Mouse (Mus musculus) heart, embryonic 15.5 days (tissue): ENCODE results near the gene Dera. TPM values are rescaled to one million over a fixed set of nuclear protein-coding genes. Genes with fewer than 3 reads are reported as not detected.
A peak's percentile ranks its signal among the peaks of the same experiment; 100 is the strongest.

Experiments
- ATAC-seq: fragments of 200-750 bp; cut with Nextera tagmentation; replicated peaks from 2 replicates; pipeline ENCODE4 v1.8.0; 2017; ENCODE audit warnings: low read depth, moderate TSS enrichment; ENCODE audit not compliant: insufficient number of reproducible peaks, insufficient read depth, low FRiP score
- H3K27ac ChIP-seq: fragments of 300-500 bp; sonication (generic); 2 replicates; pipeline ENCODE4 v1.5.1; 2015; ENCODE audit warnings: mild to moderate bottlenecking, inconsistent platforms
- H3K27me3 ChIP-seq: fragments of 300-500 bp; sonication (generic); 2 replicates; pipeline ENCODE4 v1.6.1; 2015; ENCODE audit warnings: inconsistent platforms
- H3K36me3 ChIP-seq: fragments of 300-500 bp; sonication (generic); 2 replicates; pipeline ENCODE4 v1.6.1; 2015; ENCODE audit warnings: mild to moderate bottlenecking, inconsistent platforms
- H3K4me1 ChIP-seq: fragments of 300-500 bp; sonication (generic); replicated peaks from 2 replicates; pipeline ENCODE4 v1.6.1; 2015; ENCODE audit warnings: inconsistent platforms
- H3K4me2 ChIP-seq: fragments of 300-500 bp; sonication (generic); 2 replicates; pipeline ENCODE4 v1.6.1; 2015; ENCODE audit warnings: inconsistent platforms, mild to moderate bottlenecking, moderate library complexity
- H3K4me3 ChIP-seq: fragments of 300-500 bp; sonication (generic); 2 replicates; pipeline ENCODE4 v1.5.1; 2015; ENCODE audit warnings: mild to moderate bottlenecking, inconsistent platforms
- H3K9ac ChIP-seq: fragments of 300-500 bp; sonication (generic); 2 replicates; pipeline ENCODE4 v1.6.1; 2015; ENCODE audit warnings: mild to moderate bottlenecking, inconsistent platforms
- H3K9me3 ChIP-seq: fragments of 300-500 bp; sonication (generic); replicated peaks from 2 replicates; pipeline ENCODE4 v1.6.1; 2016; ENCODE audit warnings: inconsistent platforms
- WGBS: fragments of 180-500 bp; shearing (Covaris S2); methylation state at CpG from one replicate; pipeline ENCODE4 v1.1.7; 2015; ENCODE audit warnings: mixed read lengths; 5-methylcytosine and 5-hydroxymethylcytosine counted together
- polyA plus RNA-seq: library from polyadenylated mRNA; unstranded; fragments of >200 nt; fragmentation: Nextera tagmentation; extraction: Ambion mirVana; gene quantifications from 2 replicates; pipeline ENCODE4 v1.2.1, GENCODE M21; 2015

Gene Dera
- polyA plus RNA-seq, 1 experiment from 2014 or later = 37.2 TPM

DNA sequence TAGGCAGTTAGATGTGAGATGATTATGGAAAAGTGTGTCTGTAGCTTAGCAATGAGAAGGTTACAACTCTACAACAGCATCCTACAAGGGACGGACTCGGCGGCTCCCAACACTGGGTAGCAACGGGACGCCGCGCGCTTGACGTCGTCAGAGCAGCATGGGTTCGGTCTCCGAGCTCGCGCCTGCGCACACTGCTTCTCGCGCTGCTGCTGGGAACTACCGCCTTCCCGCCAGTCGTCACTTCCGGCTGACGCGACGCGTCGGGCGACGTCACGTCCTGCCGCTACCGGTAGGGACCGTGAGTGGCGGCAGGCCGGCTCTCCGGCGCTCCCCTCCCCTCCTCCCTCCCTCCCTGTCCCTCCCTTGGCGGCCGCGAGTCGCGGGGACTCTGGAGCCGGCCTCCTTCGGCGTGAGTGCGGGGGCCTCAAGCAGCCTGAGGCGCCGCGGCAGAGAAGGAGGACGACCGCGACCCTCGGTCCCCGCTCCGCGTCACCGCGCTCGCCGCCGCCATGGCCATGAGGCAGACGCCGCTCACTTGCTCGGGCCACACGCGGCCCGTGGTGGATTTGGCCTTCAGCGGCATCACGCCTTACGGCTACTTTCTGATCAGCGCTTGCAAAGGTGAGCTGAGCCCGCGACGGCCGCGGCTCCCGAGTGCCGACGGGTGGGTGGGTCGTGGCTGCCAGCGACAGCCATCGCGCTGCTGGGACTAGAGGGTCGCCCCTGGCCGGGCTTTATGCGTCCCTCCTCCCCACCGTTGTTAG is 19.3 kb upstream of the Dera start, which contains the start of gene Strap:
Strap (plus strand) TSS at position 233 of the 764 bp plus-strand sequence.
- peak within 1 kb of the TSS; percentile 80 for H3K4me2 ChIP-seq
- under 1% methylated on average over 80 of the region's 86 CpGs for WGBS
- no peaks in the 10 kb centered on the region for H3K9me3 ChIP-seq
- H3K9ac ChIP-seq = peak within 1 kb of the TSS; percentile 84
- H3K36me3 ChIP-seq = peaks cover 16% of the 10 kb centered on the region
- peaks cover 14% of the 10 kb centered on the region for H3K4me1 ChIP-seq
- peak within 1 kb of the TSS; percentile 80 for H3K4me3 ChIP-seq
- peak; percentile 97 for ATAC-seq
- peak within 1 kb of the TSS; percentile 78 for H3K27ac ChIP-seq
- peaks cover 7% of the 10 kb centered on the region for H3K27me3 ChIP-seq

GRCm38 (mm10) chr6:137735671-137736238 is 18.6 kb upstream of the Dera start:
- Histone ChIP-seq H3K9me3 (no peaks in the 10 kb centered on the region), H3K27ac (peak overlapping the region; percentile 78; the same call in 1 of the 2 replicates)

DNA sequence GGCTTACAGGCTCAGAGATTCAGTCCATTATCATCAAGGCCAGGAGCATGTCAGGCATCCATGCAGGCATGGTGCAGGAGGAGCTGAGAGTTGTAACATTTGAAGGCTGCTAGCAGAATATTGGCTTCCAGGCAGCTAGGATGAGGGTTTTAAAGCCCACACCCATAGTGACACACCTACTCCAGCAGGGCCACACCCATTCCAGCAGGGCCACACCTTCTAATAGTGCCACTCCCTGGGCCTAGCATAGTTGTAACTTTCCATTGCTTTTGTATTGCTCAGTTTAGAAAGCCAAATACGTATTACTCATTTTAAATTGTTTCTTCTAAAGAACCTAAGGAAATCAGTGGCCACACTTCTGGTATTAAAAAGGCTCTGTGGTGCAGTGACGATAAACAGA is 13.4 kb upstream of the Dera start:
- no peaks in the 10 kb centered on the region for H3K9me3 ChIP-seq
- peaks cover 7% of the 10 kb centered on the region for H3K4me1 ChIP-seq
- WGBS = 81% methylated on average over 2 of the region's 2 CpGs
- peaks cover 71% of the 10 kb centered on the region for H3K36me3 ChIP-seq
- no peak for ATAC-seq
- H3K4me2 ChIP-seq = no peak overlapping the region
- no peak overlapping the region for H3K4me3 ChIP-seq
- H3K27ac ChIP-seq = no peak overlapping the region
- H3K9ac ChIP-seq = no peak overlapping the region
- H3K27me3 ChIP-seq = no peaks in the 10 kb centered on the region

More at GRCm38 (mm10) chr6:137735671-137736238, 18.6 kb upstream of the Dera start:
- Histone ChIP-seq H3K4me1 (peaks cover 14% of the 10 kb centered on the region), H3K36me3 (peaks cover 24% of the 10 kb centered on the region), H3K9ac (peak overlapping the region; percentile 84), H3K4me2 (peak overlapping the region; percentile 73), H3K4me3 (peak overlapping the region; percentile 80), H3K27me3 (peaks cover 7% of the 10 kb centered on the region)
- ATAC-seq = no peak
- WGBS = 9% methylated on average over 17 of the region's 17 CpGs

DNA sequence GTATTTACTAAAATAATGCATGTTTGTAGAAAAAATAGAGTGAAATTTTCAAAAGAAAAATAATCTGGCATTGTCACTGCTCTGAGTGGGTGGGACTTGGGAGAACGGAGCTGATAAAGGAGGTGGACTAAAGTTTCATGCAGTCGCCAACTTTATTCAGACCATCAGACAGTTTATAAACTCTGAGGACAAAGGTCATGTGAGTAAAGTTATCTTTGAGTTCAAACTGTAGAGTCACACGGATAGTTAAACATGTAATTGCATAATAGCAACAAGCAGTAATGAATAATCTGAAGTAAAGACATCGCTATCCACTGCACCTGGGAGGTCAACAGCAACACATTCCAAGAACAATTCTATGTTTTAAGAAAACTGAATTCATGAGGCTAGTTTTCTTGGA is 9.6 kb upstream of the Dera start:
- Histone ChIP-seq H3K4me2 (no peak overlapping the region), H3K4me1 (no peaks in the 10 kb centered on the region), H3K27me3 (no peaks in the 10 kb centered on the region), H3K9me3 (no peaks in the 10 kb centered on the region), H3K4me3 (no peak overlapping the region), H3K36me3 (peaks cover 77% of the 10 kb centered on the region), H3K9ac (no peak overlapping the region), H3K27ac (no peak overlapping the region)
- ATAC-seq = no peak
- WGBS = 79% methylated on average over 4 of the region's 4 CpGs

GRCm38 (mm10) chr6:137747174-137747928 is 7.0 kb upstream of the Dera start:
- H3K27ac ChIP-seq = no peak overlapping the region
- ATAC-seq = no peak
- no peaks in the 10 kb centered on the region for H3K27me3 ChIP-seq
- 71% methylated on average over 5 of the region's 5 CpGs for WGBS
- no peaks in the 10 kb centered on the region for H3K4me1 ChIP-seq
- H3K4me2 ChIP-seq = no peak overlapping the region
- H3K9ac ChIP-seq = no peak overlapping the region
- H3K4me3 ChIP-seq = no peak overlapping the region
- H3K36me3 ChIP-seq = peaks cover 70% of the 10 kb centered on the region
- no peaks in the 10 kb centered on the region for H3K9me3 ChIP-seq

DNA sequence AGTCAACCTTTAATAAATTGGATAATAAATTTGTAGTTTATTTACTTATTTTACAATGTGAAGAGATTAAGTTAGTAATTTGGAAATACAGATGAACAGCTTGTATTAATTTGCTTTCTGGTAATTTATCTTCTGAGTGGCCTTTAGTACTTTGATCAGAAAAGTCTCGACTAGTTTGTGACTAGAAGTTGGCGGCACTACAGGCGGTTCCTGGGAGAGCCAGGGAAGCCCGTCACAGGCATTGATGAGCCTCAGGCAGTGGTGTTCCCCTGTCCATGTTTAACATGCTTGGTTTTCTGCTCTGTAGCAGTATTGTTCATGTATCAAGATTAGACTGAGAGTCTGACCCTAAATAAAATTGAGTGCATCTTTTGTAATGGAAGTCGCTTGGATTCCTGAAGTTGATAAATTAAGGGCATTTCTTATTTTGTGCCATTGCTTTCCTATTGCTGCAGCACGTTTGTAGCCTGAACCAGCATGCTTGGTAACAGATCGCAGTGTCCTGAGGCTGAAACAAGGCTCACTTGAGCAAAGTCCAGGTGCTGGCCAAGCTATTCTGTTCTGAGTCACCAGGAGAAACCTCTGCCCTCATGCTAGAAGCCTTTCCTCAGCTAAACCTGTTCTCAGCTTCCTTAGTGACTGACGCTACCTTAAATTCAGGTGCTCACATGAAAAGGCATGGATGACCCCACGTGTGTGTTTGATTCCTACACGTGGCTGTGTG is 2.6 kb upstream of the Dera start:
- 86% methylated on average over 10 of the region's 10 CpGs for WGBS
- no peaks in the 10 kb centered on the region for H3K9me3 ChIP-seq
- no peak overlapping the region for H3K27ac ChIP-seq
- ATAC-seq = no peak
- no peak overlapping the region for H3K4me3 ChIP-seq
- peaks cover 37% of the 10 kb centered on the region for H3K36me3 ChIP-seq
- no peak overlapping the region for H3K4me2 ChIP-seq
- no peaks in the 10 kb centered on the region for H3K27me3 ChIP-seq
- peaks cover 4% of the 10 kb centered on the region for H3K4me1 ChIP-seq
- H3K9ac ChIP-seq = no peak overlapping the region

- H3K27me3 ChIP-seq = no peaks in the 10 kb centered on the region
- H3K9me3 ChIP-seq = no peaks in the 10 kb centered on the region
- no peak overlapping the region for H3K9ac ChIP-seq
- no peak overlapping the region for H3K4me3 ChIP-seq
- peaks cover 4% of the 10 kb centered on the region for H3K4me1 ChIP-seq
- H3K4me2 ChIP-seq = no peak overlapping the region
- H3K36me3 ChIP-seq = peaks cover 37% of the 10 kb centered on the region
- no peak overlapping the region for H3K27ac ChIP-seq
- WGBS = 73% methylated on average over 4 of the region's 4 CpGs
- no peak for ATAC-seq
Observed at GRCm38 (mm10) chr6:137752275-137752655, 2.1 kb upstream of the Dera start.

- Histone ChIP-seq H3K27ac (no peak overlapping the region), H3K4me2 (peak overlapping the region; percentile 64), H3K27me3 (no peaks in the 10 kb centered on the region), H3K4me3 (peak overlapping the region; percentile 67), H3K36me3 (peaks cover 17% of the 10 kb centered on the region), H3K9me3 (no peaks in the 10 kb centered on the region), H3K9ac (peak overlapping the region; percentile 69), H3K4me1 (peaks cover 15% of the 10 kb centered on the region)
- 3% methylated on average over 8 of the region's 8 CpGs for WGBS
- ATAC-seq = no peak
Observed at GRCm38 (mm10) chr6:137754857-137755232, 499 bp downstream of the Dera start.

DNA sequence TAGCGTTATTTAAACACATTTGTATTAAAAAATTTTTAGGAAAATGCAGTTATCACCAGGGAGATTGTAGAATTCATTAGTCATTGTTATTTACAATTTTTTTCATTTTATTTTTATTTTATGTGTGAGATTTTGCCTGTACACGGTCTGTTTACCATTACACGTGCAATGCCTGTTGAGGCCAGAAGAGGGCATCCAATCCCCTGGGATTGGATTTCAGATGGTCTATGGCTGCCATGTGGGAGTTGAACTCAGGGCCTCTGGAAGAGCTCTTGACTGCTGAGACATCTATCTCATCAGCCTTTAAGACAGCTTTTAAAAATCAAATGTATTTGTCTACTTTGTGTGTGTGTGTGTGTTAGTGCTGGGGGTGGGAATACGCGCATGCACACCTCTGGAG is 2.0 kb downstream of the Dera start:
- Histone ChIP-seq H3K4me2 (no peak overlapping the region), H3K27me3 (no peaks in the 10 kb centered on the region), H3K27ac (no peak overlapping the region), H3K9me3 (no peaks in the 10 kb centered on the region), H3K36me3 (peaks cover 8% of the 10 kb centered on the region), H3K4me1 (peaks cover 18% of the 10 kb centered on the region), H3K9ac (no peak overlapping the region), H3K4me3 (no peak overlapping the region)
- no peak for ATAC-seq
- WGBS = 61% methylated on average over 5 of the region's 5 CpGs

GRCm38 (mm10) chr6:137757891-137758290 is 3.5 kb downstream of the Dera start:
- Histone ChIP-seq H3K27ac (no peak overlapping the region), H3K9ac (no peak overlapping the region), H3K4me3 (no peak overlapping the region), H3K4me2 (no peak overlapping the region), H3K9me3 (no peaks in the 10 kb centered on the region), H3K36me3 (no peaks in the 10 kb centered on the region), H3K4me1 (peaks cover 18% of the 10 kb centered on the region), H3K27me3 (no peaks in the 10 kb centered on the region)
- 92% methylated on average over 1 of the region's 1 CpGs for WGBS
- ATAC-seq = no peak

DNA sequence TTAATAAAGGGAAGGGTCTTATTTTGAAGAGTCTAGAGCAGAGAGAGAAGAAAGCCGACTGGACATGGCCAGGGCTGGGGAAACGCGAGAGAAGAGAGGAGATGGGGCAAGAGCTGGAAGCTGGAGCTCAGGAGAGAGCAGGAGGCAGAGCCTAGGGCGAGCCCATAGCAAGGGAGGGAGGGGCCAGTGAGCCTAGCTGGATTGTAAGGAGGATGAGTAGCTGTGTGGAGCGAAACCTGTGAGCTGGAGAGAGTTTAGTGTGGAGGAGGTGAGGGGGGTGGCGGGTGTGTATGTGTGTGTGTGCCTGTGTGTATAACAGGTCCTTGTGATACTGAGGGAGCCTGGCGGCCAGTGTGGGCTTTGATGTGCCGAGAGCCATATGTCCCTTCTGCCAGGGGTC is 5.3 kb downstream of the Dera start:
- Histone ChIP-seq H3K4me1 (peaks cover 22% of the 10 kb centered on the region), H3K36me3 (no peaks in the 10 kb centered on the region), H3K9me3 (no peaks in the 10 kb centered on the region), H3K9ac (no peak overlapping the region), H3K4me3 (no peak overlapping the region), H3K27me3 (no peaks in the 10 kb centered on the region), H3K27ac (no peak overlapping the region), H3K4me2 (0 out of 2 replicates have a peak overlapping the region, but pooled peaks have one; percentile 9)
- ATAC-seq = peak; percentile 28; the same call in 1 of the 2 replicates
- WGBS = 49% methylated on average over 8 of the region's 8 CpGs
